Mouse (Mus musculus): ENCODE measurements around the gene Clptm1. TPM values are rescaled to one million over a fixed set of nuclear protein-coding genes. Genes with fewer than 3 reads are reported as not detected.

Clptm1 gene
- polyA plus RNA-seq, 1 experiment from 2014 or later = 95.0 TPM

GRCm38 (mm10) chr7:19600562-19600961 lies 64.3 kb downstream of the Clptm1 start:
- H3K27ac ChIP-seq = no peak overlapping the region
- H3K27me3 ChIP-seq = no peaks in the 10 kb centered on the region
- H3K9me3 ChIP-seq = no peaks in the 10 kb centered on the region
- peaks cover 18% of the 10 kb centered on the region for H3K4me1 ChIP-seq
- H3K36me3 ChIP-seq = peaks cover 54% of the 10 kb centered on the region
- ATAC-seq (ENCODE audit: insufficient number of reproducible peaks, insufficient read depth, low FRiP score, low TSS enrichment) = no peak
- no peak overlapping the region for H3K4me3 ChIP-seq
- WGBS = 71% methylated on average over 5 of the region's 5 CpGs
- no peak overlapping the region for H3K4me2 ChIP-seq (replicated peaks)
- no peak overlapping the region for H3K9ac ChIP-seq

GRCm38 (mm10) chr7:19593061-19593730 lies 71.6 kb downstream of the Clptm1 start:
- H3K4me3 ChIP-seq = no peak overlapping the region
- H3K9me3 ChIP-seq = no peaks in the 10 kb centered on the region
- H3K27ac ChIP-seq = no peak overlapping the region
- H3K27me3 ChIP-seq = no peaks in the 10 kb centered on the region
- peaks cover 89% of the 10 kb centered on the region for H3K36me3 ChIP-seq
- 92% methylated on average over 10 of the region's 10 CpGs for WGBS
- no peak overlapping the region for H3K4me2 ChIP-seq (replicated peaks)
- no peak overlapping the region for H3K9ac ChIP-seq
- H3K4me1 ChIP-seq = no peaks in the 10 kb centered on the region
- ATAC-seq (ENCODE audit: insufficient number of reproducible peaks, insufficient read depth, low FRiP score, low TSS enrichment) = no peak

GRCm38 (mm10) chr7:19589917-19590316 lies 74.9 kb downstream of the Clptm1 start:
- H3K9ac ChIP-seq = no peak overlapping the region
- no peak overlapping the region for H3K4me3 ChIP-seq
- peaks cover 97% of the 10 kb centered on the region for H3K36me3 ChIP-seq
- no peaks in the 10 kb centered on the region for H3K4me1 ChIP-seq
- H3K4me2 ChIP-seq (replicated peaks) = no peak overlapping the region
- WGBS = 54% methylated on average over 3 of the region's 3 CpGs
- no peaks in the 10 kb centered on the region for H3K9me3 ChIP-seq
- H3K27ac ChIP-seq = no peak overlapping the region
- ATAC-seq (ENCODE audit: insufficient number of reproducible peaks, insufficient read depth, low FRiP score, low TSS enrichment) = no peak
- H3K27me3 ChIP-seq = no peaks in the 10 kb centered on the region

- Histone ChIP-seq H3K4me2 (replicated peaks) (no peak overlapping the region), H3K36me3 (peaks cover 98% of the 10 kb centered on the region), H3K4me3 (no peak overlapping the region), H3K27me3 (no peaks in the 10 kb centered on the region), H3K9me3 (no peaks in the 10 kb centered on the region), H3K9ac (no peak overlapping the region), H3K27ac (no peak overlapping the region), H3K4me1 (no peaks in the 10 kb centered on the region)
- no peak for ATAC-seq (ENCODE audit: insufficient number of reproducible peaks, insufficient read depth, low FRiP score, low TSS enrichment)
- WGBS = 54% methylated on average over 3 of the region's 3 CpGs
Observed at GRCm38 (mm10) chr7:19589207-19589606, 75.6 kb downstream of the Clptm1 start.

- no peak overlapping the region for H3K4me3 ChIP-seq
- 77% methylated on average over 46 of the region's 46 CpGs for WGBS
- no peak overlapping the region for H3K9ac ChIP-seq
Observed at GRCm38 (mm10) chr7:19586269-19586668, 78.6 kb downstream of the Clptm1 start.

More at GRCm38 (mm10) chr7:19586269-19586668, 78.6 kb downstream of the Clptm1 start:
- ATAC-seq (ENCODE audit: insufficient number of reproducible peaks, insufficient read depth, low FRiP score, low TSS enrichment) = no peak
- no peaks in the 10 kb centered on the region for H3K27me3 ChIP-seq
- H3K4me2 ChIP-seq (replicated peaks) = no peak overlapping the region
- H3K4me1 ChIP-seq = no peaks in the 10 kb centered on the region
- no peaks in the 10 kb centered on the region for H3K9me3 ChIP-seq
- peaks cover 97% of the 10 kb centered on the region for H3K36me3 ChIP-seq
- no peak overlapping the region for H3K27ac ChIP-seq

Other genes with a start within 250 kb of the Clptm1 start
- 16.3 and 17.9 TPM in 2 replicates for gene Mark4, start 206.2 kb downstream of the Clptm1 start, polyA plus RNA-seq (2016; fragmentation: Nextera tagmentation; extraction: Ambion mirVana)
- gene Exoc3l2, start 201.7 kb downstream of the Clptm1 start, polyA plus RNA-seq (2016; fragmentation: Nextera tagmentation; extraction: Ambion mirVana) = 1.0 and 1.8 TPM in 2 replicates
- 4.1 and 4.6 TPM in 2 replicates for gene Bloc1s3, start 156.7 kb downstream of the Clptm1 start, polyA plus RNA-seq (2016; fragmentation: Nextera tagmentation; extraction: Ambion mirVana)
- gene Trappc6a, start 156.6 kb downstream of the Clptm1 start, polyA plus RNA-seq (2016; fragmentation: Nextera tagmentation; extraction: Ambion mirVana) = 61.7 and 63.5 TPM in 2 replicates
- gene Nkpd1, start 147.2 kb downstream of the Clptm1 start, polyA plus RNA-seq (2016; fragmentation: Nextera tagmentation; extraction: Ambion mirVana) = 0.06 TPM in 1 of 2 replicates, not detected in the other
- 36.0 and 40.6 TPM in 2 replicates for gene Ppp1r37, start 102.0 kb downstream of the Clptm1 start, polyA plus RNA-seq (2016; fragmentation: Nextera tagmentation; extraction: Ambion mirVana)
- gene Zfp296, start 87.7 kb downstream of the Clptm1 start, polyA plus RNA-seq (2016; fragmentation: Nextera tagmentation; extraction: Ambion mirVana) = 0.17 and 0.36 TPM in 2 replicates
- gene Gemin7, start 87.4 kb downstream of the Clptm1 start, polyA plus RNA-seq (2016; fragmentation: Nextera tagmentation; extraction: Ambion mirVana) = 150 and 164 TPM in 2 replicates
- gene Clasrp, start 60.5 kb downstream of the Clptm1 start, polyA plus RNA-seq (2016; fragmentation: Nextera tagmentation; extraction: Ambion mirVana) = 72.7 and 80.7 TPM in 2 replicates
- 8.0 and 8.5 TPM in 2 replicates for gene Relb, start 35.6 kb downstream of the Clptm1 start, polyA plus RNA-seq (2016; fragmentation: Nextera tagmentation; extraction: Ambion mirVana)
- 0.74 and 0.83 TPM in 2 replicates for gene Apoc2, start 12.9 kb upstream of the Clptm1 start, polyA plus RNA-seq (2016; fragmentation: Nextera tagmentation; extraction: Ambion mirVana)
- not detected in 2 replicates for gene Gm44805, start 16.4 kb upstream of the Clptm1 start, polyA plus RNA-seq (2016; fragmentation: Nextera tagmentation; extraction: Ambion mirVana)
- gene Apoc4, start 16.4 kb upstream of the Clptm1 start, polyA plus RNA-seq (2016; fragmentation: Nextera tagmentation; extraction: Ambion mirVana) = not detected in 2 replicates
- 6.1 and 6.4 TPM in 2 replicates for gene Apoc1, start 27.6 kb upstream of the Clptm1 start, polyA plus RNA-seq (2016; fragmentation: Nextera tagmentation; extraction: Ambion mirVana)
- gene Apoe, start 34.2 kb upstream of the Clptm1 start, polyA plus RNA-seq (2016; fragmentation: Nextera tagmentation; extraction: Ambion mirVana) = 200 and 220 TPM in 2 replicates
- 163 and 174 TPM in 2 replicates for gene Tomm40, start 50.4 kb upstream of the Clptm1 start, polyA plus RNA-seq (2016; fragmentation: Nextera tagmentation; extraction: Ambion mirVana)
- 95.3 and 97.6 TPM in 2 replicates for gene Nectin2, start 85.5 kb upstream of the Clptm1 start, polyA plus RNA-seq (2016; fragmentation: Nextera tagmentation; extraction: Ambion mirVana)
- 62.3 and 69.1 TPM in 2 replicates for gene Bcam, start 106.0 kb upstream of the Clptm1 start, polyA plus RNA-seq (2016; fragmentation: Nextera tagmentation; extraction: Ambion mirVana)
- 4.4 and 4.8 TPM in 2 replicates for gene Cblc, start 131.8 kb upstream of the Clptm1 start, polyA plus RNA-seq (2016; fragmentation: Nextera tagmentation; extraction: Ambion mirVana)
- 2.2 TPM in 2 replicates for gene Bcl3, start 157.7 kb upstream of the Clptm1 start, polyA plus RNA-seq (2016; fragmentation: Nextera tagmentation; extraction: Ambion mirVana)
- gene Gm19345, start 187.0 kb upstream of the Clptm1 start, polyA plus RNA-seq (2016; fragmentation: Nextera tagmentation; extraction: Ambion mirVana) = 0.20 and 0.62 TPM in 2 replicates
- gene Ceacam16, start 196.3 kb upstream of the Clptm1 start, polyA plus RNA-seq (2016; fragmentation: Nextera tagmentation; extraction: Ambion mirVana) = not detected in 2 replicates
- not detected in 2 replicates for gene Ceacam19, start 222.9 kb upstream of the Clptm1 start, polyA plus RNA-seq (2016; fragmentation: Nextera tagmentation; extraction: Ambion mirVana)

Data from embryonic facial prominence, embryonic 12.5 days (tissue).